Mouse (Mus musculus): Measurements from ENCODE around the gene Car5b.

DNA sequence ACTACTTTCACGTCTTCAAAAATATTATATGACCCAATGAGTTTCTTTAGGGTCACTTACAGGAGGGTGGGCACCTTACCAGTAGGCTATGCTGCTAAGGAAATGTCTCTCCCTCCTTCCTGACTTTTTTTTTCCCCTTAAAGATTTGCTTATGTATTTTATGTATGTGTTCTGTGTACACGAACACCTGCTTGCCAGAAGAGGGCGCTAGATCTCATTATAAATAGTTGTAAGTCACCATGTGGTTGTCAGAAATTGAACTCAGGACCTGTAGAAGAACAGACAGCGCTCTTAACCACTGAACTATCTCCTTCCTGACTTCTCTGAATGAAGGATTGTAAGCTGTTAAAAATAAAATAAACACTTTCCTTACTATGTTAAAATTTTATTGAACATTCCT lies 46.3 kb downstream of the Car5b start:
- TF ChIP-seq CHD2 (IDR thresholded peaks at IDR 0.05; ENCODE audit: low read depth, low read length) (no peak), HCFC1 (IDR thresholded peaks at IDR 0.05; ENCODE audit: borderline replicate concordance, insufficient read depth, low read length) (no peak), ZNF384 (IDR thresholded peaks at IDR 0.05; ENCODE audit: low read depth, low read length) (no peak), ZC3H11A (IDR thresholded peaks at IDR 0.05; ENCODE audit: borderline replicate concordance, low read depth, low read length) (no peak)

Measured in ES-E14 (cell line).